In the genomic region with DNA sequence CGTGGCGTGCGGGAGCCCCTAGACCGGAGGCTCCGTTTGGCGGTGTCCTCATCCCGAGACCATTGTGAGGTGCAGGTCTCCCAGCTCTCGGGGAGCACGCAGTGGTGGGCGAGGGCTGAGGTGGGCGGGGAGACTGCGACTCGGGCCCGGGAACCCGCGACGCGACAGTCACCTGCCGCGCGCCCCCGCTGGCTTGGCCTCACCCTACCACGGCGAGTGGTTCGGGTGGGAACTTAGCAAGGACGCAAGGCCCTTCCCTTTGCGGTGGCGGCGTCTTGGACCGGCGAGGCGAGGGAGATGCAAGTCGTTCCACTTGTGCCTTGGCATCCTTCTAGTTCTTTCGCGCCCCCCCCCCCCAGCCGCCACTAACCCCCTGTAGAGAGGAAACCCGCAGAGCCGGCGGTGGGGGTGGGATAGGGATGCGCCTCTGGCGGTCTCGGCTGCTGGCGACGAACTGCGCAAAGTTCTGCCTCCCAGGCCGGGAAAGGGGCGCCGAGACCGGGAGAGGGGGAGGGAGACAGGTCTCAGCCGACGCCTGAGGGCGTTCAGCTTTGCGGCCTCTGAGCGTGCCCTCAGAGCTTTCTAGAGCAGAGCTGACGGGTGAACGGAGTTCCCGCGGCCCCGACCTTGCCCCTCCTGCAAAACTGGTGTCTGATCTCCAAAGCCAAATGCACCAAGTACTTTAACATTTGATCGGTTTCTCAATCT, we compare ENCODE assay signal across 8 mouse cellular contexts. TPM values are rescaled to one million over a fixed set of nuclear protein-coding genes. Genes with fewer than 3 reads are reported as not detected.
DNase-seq lines count a peak whose midpoint lies in the region; ATAC-seq lines count a peak whose summit lies in the region.

No protein-coding gene starts in this region.

- H3K4me2 ChIP-seq in liver, embryonic 13.5 days: peak overlapping the region; percentile 98

- H3K9ac ChIP-seq in liver, embryonic 13.5 days: peak overlapping the region; percentile 89

- WGBS in liver, embryonic 13.5 days (ENCODE audit: insufficient replicate concordance): under 1% methylated on average over 54 of the region's 60 CpGs

- no peaks in the 10 kb centered on the region for H3K27me3 ChIP-seq in liver, embryonic 13.5 days
- H3K27me3 ChIP-seq in splenic B cell, adult 2 months (ENCODE audit: control insufficient read depth, insufficient read depth, low read length, poor library complexity, severe bottlenecking): no peaks in the 10 kb centered on the region

- ATAC-seq in liver, embryonic 13.5 days (ENCODE audit: low read depth): peak; percentile 29

- H3K4me1 ChIP-seq in liver, embryonic 13.5 days (replicated peaks): peaks cover 36% of the 10 kb centered on the region

- DNase-seq in 3134 (ENCODE audit: extremely low read depth, insufficient read length, low spot score): peak; percentile 73
- DNase-seq in T-cell, adult 2 months (ENCODE audit: low spot score): peak; percentile 53
- DNase-seq in embryo, embryonic 10.5 days (ENCODE audit: low spot score): peak; percentile 77
- DNase-seq in gastrocnemius, postnatal 4 days (ENCODE audit: low spot score in 2 of 2): peak; percentile 33 to 53
- peak; percentile 31 for DNase-seq in kidney, adult 9 months
- peak; percentile 35 for DNase-seq in liver, embryonic 13.5 days
- DNase-seq in naive thymus-derived CD4-positive, alpha-beta T cell, adult 2 months (ENCODE audit: low read depth): peak; percentile 66
- DNase-seq in splenic B cell, adult 2 months (ENCODE audit: low read depth, low spot score): peak; percentile 67

- H3K9me3 ChIP-seq in liver, embryonic 13.5 days (replicated peaks): no peaks in the 10 kb centered on the region

- peak overlapping the region; percentile 89 for H3K4me3 ChIP-seq in liver, embryonic 13.5 days (replicated peaks)

- H3K27ac ChIP-seq in liver, embryonic 13.5 days: peak overlapping the region; percentile 77

- H3K36me3 ChIP-seq in liver, embryonic 13.5 days: no peaks in the 10 kb centered on the region
- no peaks in the 10 kb centered on the region for H3K36me3 ChIP-seq in splenic B cell, adult 2 months (ENCODE audit: control insufficient read depth, insufficient read depth, low read length, poor library complexity, severe bottlenecking)

RNA-seq across cellular contexts. Expression of a gene that starts 0.6 kb away (rescaled TPM):
- 10 to 100 TPM; 15.4 to 16.7 TPM for total RNA-seq in gastrocnemius, postnatal 4 days (2021)
- polyA plus RNA-seq in liver, embryonic 13.5 days (2015; fragmentation: Nextera tagmentation; extraction: Ambion mirVana): 19.7 and 21.2 TPM in 2 replicates

RNA-seq across cellular contexts. Expression of a gene that starts 47.8 kb away (rescaled TPM):
- total RNA-seq in gastrocnemius, postnatal 4 days (2021): 1 to 10 TPM; 6.5 to 9.8 TPM
- polyA plus RNA-seq in liver, embryonic 13.5 days (2015; fragmentation: Nextera tagmentation; extraction: Ambion mirVana): 15.6 and 19.1 TPM in 2 replicates

RNA-seq across cellular contexts. Expression of a gene that starts 51.3 kb away (rescaled TPM):
- under 1 TPM; 0.57 to 0.59 TPM for total RNA-seq in gastrocnemius, postnatal 4 days (2021)
- 0.68 and 1.2 TPM in 2 replicates for polyA plus RNA-seq in liver, embryonic 13.5 days (2015; fragmentation: Nextera tagmentation; extraction: Ambion mirVana)

Comparison
In these comparisons a context has a peak if more than half of its experiments do, and no peak if none do; other contexts are left out.
1. Peak in every context shown above with its lines: DNase-seq, ATAC-seq, H3K4me3 ChIP-seq and H3K27ac ChIP-seq.